Mouse (Mus musculus) olfactory bulb, adult 2 months (tissue): ENCODE data around the gene Olfr736.

Experiments
- CTCF ChIP-seq: fragments of 200-500 bp; IDR thresholded peaks from 2 replicates; pipeline ENCODE4 v1.5.1; 2012; ENCODE audit warnings: low read depth, mild to moderate bottlenecking, low read length, moderate library complexity; ENCODE audit not compliant: insufficient read depth
- POLR2A ChIP-seq: fragments of 200-500 bp; IDR thresholded peaks from 2 replicates; pipeline ENCODE4 v1.6.1; 2012; ENCODE audit warnings: mild to moderate bottlenecking, low read depth, low read length, moderate library complexity; ENCODE audit not compliant: insufficient read depth

GRCm38 (mm10) chr14:50356725-50357124 lies 24.2 kb upstream of the Olfr736 start:
- TF ChIP-seq POLR2A (no peak), CTCF (no peak)
